Mouse (Mus musculus) erythroblast, adult 5-6 weeks (primary cell): ENCODE results near the gene Thap3. TPM values are rescaled to one million over a fixed set of nuclear protein-coding genes. Genes with fewer than 3 reads are reported as not detected.

Experiments used
- ATAC-seq: replicated peaks from 2 replicates; pipeline ENCODE4 v1.8.0; 2016; ENCODE audit warnings: moderate number of reproducible peaks, mild to moderate bottlenecking, moderate TSS enrichment, inconsistent platforms; ENCODE audit not compliant: poor library complexity, low FRiP score, severe bottlenecking
- total RNA-seq, 2 experiments: library from RNA; stranded (forward) in 1 of 2; stranded (reverse) in 1 of 2; fragments of 150-400 nt in 1 of 2; fragments of 200-764, 138-1000 nt in 1 of 2; gene quantifications; 2 replicates each; pipeline versions ENCODE4 v1.2.3 to v1.2.4; 2015 to 2017; ENCODE audit warnings: low replicate concordance in 2 of 2

Thap3 gene
- total RNA-seq, 2 experiments from 2014 or later, result 0.58 TPM; not detected in 1

GRCm38 (mm10) chr4:151989110-151989488, 302 bp upstream of the Thap3 start:
- ATAC-seq, result 0 out of 2 replicates have a peak, but pooled peaks have one; percentile 2

GRCm38 (mm10) chr4:151988014-151988341, 819 bp downstream of the Thap3 start:
- no peak for ATAC-seq

- ATAC-seq, result no peak
Observed at GRCm38 (mm10) chr4:151986650-151987049, 2.1 kb downstream of the Thap3 start.

GRCm38 (mm10) chr4:151985886-151986285, 2.9 kb downstream of the Thap3 start:
- no peak for ATAC-seq

GRCm38 (mm10) chr4:151983560-151983959, 5.2 kb downstream of the Thap3 start:
- no peak for ATAC-seq

GRCm38 (mm10) chr4:151983043-151983442, 5.8 kb downstream of the Thap3 start:
- ATAC-seq, result no peak

- ATAC-seq, result peak; percentile 83
Observed at GRCm38 (mm10) chr4:151981363-151981762, 7.4 kb downstream of the Thap3 start.

- ATAC-seq, result 0 out of 2 replicates have a peak, but pooled peaks have one; percentile 19
Observed at GRCm38 (mm10) chr4:151980699-151981098, 8.1 kb downstream of the Thap3 start.

- ATAC-seq, result peak; percentile 56
Observed at GRCm38 (mm10) chr4:151977748-151978147, 11.0 kb downstream of the Thap3 start.

- peak; percentile 41; the same call in 1 of the 2 replicates for ATAC-seq
Observed at GRCm38 (mm10) chr4:151975441-151975840, 13.4 kb downstream of the Thap3 start.

GRCm38 (mm10) chr4:151972221-151972967, 16.4 kb downstream of the Thap3 start:
- 0 out of 2 replicates have a peak, but pooled peaks have one; percentile 40 for ATAC-seq

GRCm38 (mm10) chr4:151968204-151968921, 20.4 kb downstream of the Thap3 start:
- no peak for ATAC-seq

GRCm38 (mm10) chr4:151962817-151963216, 26.0 kb downstream of the Thap3 start:
- ATAC-seq, result peak; percentile 22

GRCm38 (mm10) chr4:151960513-151960854, 28.3 kb downstream of the Thap3 start:
- peak; percentile 79 for ATAC-seq

GRCm38 (mm10) chr4:151959849-151960512, 28.8 kb downstream of the Thap3 start:
- ATAC-seq, result peak; percentile 18

- ATAC-seq, result peak; percentile 68
Observed at GRCm38 (mm10) chr4:151957584-151958315, 31.0 kb downstream of the Thap3 start.

GRCm38 (mm10) chr4:151955791-151956190, 33.0 kb downstream of the Thap3 start:
- ATAC-seq, result no peak

- no peak for ATAC-seq
Observed at GRCm38 (mm10) chr4:151953209-151953608, 35.6 kb downstream of the Thap3 start.

- ATAC-seq, result no peak
Observed at GRCm38 (mm10) chr4:151948497-151949471, 40.0 kb downstream of the Thap3 start.
